Mouse (Mus musculus) bone marrow, adult 2 months (tissue): ENCODE measurements at regions not wholly inside any gene's neighbourhood (a gene's known extent, or its start where the extent isn't known, plus 50 kb on each side); places are given as distances from the start of the nearest gene placed in this dataset.

ENCODE experiments used
- H3K27ac ChIP-seq: fragments of 200-500 bp; 2 replicates; pipeline ENCODE4 v1.5.1; 2012; ENCODE audit warnings: low read depth, mild to moderate bottlenecking, control low read depth, inconsistent platforms, low read length; ENCODE audit not compliant: control insufficient read depth, poor library complexity, insufficient read depth
- H3K4me1 ChIP-seq: fragments of 200-500 bp; 2 replicates; pipeline ENCODE4 v1.6.1; 2011; ENCODE audit warnings: low read length; ENCODE audit not compliant: control insufficient read depth, insufficient read depth
- H3K4me3 ChIP-seq: fragments of 200-500 bp; replicated peaks from 2 replicates; pipeline ENCODE3; 2011; ENCODE audit warnings: mild to moderate bottlenecking, low read depth, low read length, control low read depth; ENCODE audit not compliant: control insufficient read depth
- CTCF ChIP-seq: fragments of 200-500 bp; IDR thresholded peaks from 2 replicates; pipeline ENCODE4 v1.5.1; 2011; ENCODE audit warnings: low read length, control low read depth; ENCODE audit not compliant: control insufficient read depth, insufficient read depth
- POLR2A ChIP-seq: fragments of 200-500 bp; IDR thresholded peaks from 2 replicates; pipeline ENCODE4 v1.6.1; 2011; ENCODE audit warnings: low read depth, mild to moderate bottlenecking, control low read depth, low read length, borderline replicate concordance; ENCODE audit not compliant: control insufficient read depth
- WGBS: fragments of 180-500 bp; shearing (Covaris S2); methylation state at CpG from one replicate; pipeline ENCODE4 v1.1.7; 2018; 5-methylcytosine and 5-hydroxymethylcytosine counted together

DNA sequence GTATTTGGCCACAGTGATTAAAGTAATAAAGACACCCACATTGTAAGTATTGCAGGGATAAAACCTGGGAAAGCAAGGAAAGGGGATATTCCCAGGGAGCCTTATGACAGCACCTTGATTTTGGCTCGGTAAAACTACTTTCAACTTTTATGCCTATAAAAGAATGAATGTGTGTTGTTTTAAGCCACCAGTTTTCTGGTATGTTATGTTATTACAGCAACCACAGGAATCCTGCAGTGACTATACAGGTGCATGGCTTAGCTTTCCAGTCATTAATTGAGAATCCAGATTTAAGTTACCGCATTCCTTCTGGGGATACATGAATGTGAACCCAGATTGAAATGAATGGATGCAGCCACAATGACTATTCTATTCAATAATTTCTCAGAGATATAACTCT lies 537.2 kb upstream of the Sel1l start:
- Histone ChIP-seq H3K27ac (no peak overlapping the region), H3K4me1 (no peaks in the 10 kb centered on the region), H3K4me3 (no peak overlapping the region)
- 84% methylated on average over 2 of the region's 2 CpGs for WGBS
- TF ChIP-seq CTCF: no peak
- TF ChIP-seq POLR2A: no peak

DNA sequence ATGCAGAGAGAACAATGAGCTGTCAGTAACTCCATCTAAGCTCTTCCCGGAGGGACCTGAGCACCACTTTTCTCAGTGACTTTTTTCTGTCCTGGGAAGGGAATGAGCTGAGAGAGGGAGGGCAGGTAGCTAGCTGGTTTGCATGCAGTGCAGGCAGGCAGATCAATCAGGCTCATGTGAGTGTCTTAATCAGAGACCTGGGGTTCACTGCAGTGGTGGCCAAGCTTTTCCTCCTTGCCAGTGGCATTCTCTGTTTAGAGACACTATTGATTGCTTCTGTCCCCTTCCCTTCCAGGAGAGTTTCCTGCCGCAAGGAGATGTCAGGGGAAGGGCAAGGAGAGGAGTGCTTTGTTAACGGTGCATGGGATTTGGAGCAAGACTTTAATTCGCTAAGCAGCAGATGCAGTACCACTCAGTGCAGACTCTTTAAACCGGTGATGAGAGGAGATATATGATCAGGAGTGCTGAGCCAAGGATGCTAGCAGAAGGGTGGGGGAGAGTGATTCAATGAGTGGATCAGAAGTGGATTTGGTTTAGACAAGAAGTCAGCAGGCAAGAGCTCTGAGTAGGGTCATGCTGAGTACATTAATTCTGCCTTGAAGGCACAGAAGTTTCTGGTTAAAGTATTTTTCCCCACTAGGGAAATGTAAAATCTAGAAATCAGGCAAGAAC lies 535.4 kb upstream of the Sel1l start:
- 39% methylated on average over 5 of the region's 5 CpGs for WGBS
- H3K4me1 ChIP-seq: no peaks in the 10 kb centered on the region
- no peak overlapping the region for H3K27ac ChIP-seq
- H3K4me3 ChIP-seq: no peak overlapping the region
- no peak for TF ChIP-seq CTCF
- TF ChIP-seq POLR2A: no peak

DNA sequence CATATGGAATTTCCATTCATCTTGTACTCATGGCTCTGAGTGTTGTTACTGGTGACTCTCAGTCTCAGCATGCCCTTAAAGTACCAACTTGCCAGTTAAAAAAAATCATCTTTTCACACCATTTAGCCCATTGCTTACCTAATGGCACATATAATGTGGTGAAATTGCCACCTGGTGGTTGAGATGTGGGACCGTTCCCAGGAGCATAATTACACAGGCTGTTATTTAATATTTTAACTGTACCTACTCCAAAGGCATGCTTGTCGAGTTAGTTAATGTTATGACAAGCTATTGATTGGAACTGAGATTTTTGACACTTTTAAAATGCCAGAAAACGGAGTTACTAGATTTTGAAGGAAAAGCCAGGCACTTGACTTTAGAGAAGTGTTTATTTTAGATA lies 530.2 kb upstream of the Sel1l start:
- Histone ChIP-seq H3K4me1 (no peaks in the 10 kb centered on the region), H3K27ac (no peak overlapping the region), H3K4me3 (no peak overlapping the region)
- 60% methylated on average over 3 of the region's 3 CpGs for WGBS
- TF ChIP-seq CTCF (no peak), POLR2A (no peak)

DNA sequence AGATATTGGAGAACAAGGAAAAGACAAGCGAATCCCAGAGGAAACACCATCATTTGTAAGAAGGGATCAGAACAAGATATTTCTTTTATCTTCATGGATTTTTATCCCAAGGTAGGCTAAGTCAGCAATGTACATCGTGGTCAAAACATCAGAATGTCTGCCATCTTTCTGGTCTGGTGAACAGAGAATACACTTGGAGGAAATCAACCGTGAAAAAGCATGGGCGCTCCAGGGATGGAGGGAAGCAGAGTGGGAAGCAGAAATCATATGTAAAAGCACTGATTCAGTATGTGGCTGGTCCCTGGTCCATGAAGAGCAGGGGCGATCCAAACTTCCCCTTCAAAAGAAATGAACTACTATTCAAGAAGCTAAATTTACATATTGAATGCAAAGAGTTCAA lies 517.0 kb upstream of the Sel1l start:
- no peaks in the 10 kb centered on the region for H3K4me1 ChIP-seq
- WGBS: 81% methylated on average over 5 of the region's 5 CpGs
- TF ChIP-seq POLR2A: no peak
- no peak for TF ChIP-seq CTCF
- no peak overlapping the region for H3K4me3 ChIP-seq
- no peak overlapping the region for H3K27ac ChIP-seq

DNA sequence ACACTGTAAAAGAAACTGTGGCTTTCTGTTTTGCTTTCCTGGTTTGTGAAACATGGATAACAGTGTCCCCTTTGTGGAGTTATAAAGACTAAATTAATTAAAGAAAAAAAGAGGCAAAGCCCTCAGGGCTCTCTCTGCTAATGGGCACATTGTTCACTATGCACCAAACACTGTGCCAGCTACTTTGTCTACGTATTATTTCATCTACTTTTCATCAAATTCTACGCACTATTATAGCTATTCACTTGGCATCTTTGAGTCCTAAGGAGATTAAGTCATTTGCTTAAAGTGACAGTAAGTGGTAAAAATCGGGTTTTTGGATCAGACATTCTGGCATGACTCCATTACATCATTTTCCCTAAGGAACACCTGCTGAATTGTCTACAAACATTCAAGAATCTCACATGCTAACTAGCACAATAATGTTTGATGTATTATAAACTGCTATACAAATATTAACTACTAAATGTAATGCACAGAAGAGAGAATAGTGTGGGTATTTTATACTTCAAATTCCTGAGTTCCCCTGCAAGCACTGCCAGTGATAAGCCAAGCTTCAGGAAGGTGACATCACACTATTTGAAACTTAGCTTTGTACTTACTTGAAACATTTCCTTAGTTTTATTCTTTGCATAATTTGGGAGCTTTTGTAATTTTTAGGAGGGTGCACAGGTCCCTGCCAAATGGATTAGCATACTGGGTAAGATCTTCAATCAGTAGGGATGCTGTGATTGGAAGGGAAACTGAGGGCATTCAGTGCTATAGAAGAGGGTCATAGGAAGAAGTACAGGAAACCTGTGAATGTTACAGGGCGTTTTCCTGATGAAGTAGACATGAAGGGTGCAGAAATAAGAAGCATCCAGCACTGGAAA lies 504.7 kb upstream of the Sel1l start:
- H3K27ac ChIP-seq: no peak overlapping the region
- TF ChIP-seq CTCF (no peak), POLR2A (no peak)
- 57% methylated on average over 4 of the region's 4 CpGs for WGBS
- no peak overlapping the region for H3K4me3 ChIP-seq
- no peaks in the 10 kb centered on the region for H3K4me1 ChIP-seq

DNA sequence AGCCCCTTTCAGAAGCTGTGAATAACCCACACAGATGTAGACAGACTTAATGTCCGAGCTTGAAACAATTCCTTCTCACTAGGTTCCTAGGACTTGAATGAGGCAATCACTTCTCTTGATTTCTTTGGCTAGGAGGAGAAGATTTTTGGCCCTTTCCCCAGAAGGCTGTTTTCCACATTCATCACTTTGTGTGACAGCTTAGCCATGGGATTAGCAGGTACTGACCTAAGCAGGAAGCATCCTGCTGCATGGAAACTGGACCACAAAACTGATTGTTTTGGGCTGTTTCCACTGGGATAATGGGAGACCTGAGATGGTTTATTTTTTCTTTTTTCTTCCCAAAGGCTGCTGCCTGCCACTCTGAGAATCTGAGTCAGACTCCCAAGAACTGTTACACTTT lies 469.3 kb upstream of the Sel1l start:
- no peak overlapping the region for H3K4me3 ChIP-seq
- 70% methylated on average over 1 of the region's 1 CpGs for WGBS

DNA sequence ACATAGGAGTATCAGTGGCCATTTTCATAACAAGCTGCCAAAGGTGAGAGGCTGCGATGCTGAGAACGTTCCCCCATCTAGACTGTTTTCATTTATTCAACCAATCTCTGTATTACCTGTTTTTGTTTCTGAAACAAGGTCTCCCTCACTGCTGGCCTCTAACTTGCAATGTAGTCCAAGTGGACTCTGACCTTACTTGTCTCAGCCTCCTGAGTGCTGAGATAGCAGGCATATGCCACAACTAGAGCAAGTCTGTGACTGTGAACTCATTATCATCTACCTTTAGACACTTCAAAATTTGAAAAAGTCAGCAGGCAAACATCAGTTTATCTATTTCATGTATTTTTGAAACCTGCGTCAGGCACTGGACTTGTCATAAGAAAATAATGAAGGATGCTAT lies 468.7 kb upstream of the Sel1l start:
- no peak overlapping the region for H3K4me3 ChIP-seq
- no peak for TF ChIP-seq CTCF
- TF ChIP-seq POLR2A: no peak
- H3K27ac ChIP-seq: no peak overlapping the region
- 82% methylated on average over 3 of the region's 3 CpGs for WGBS
- H3K4me1 ChIP-seq: no peaks in the 10 kb centered on the region

More for the DNA sequence above, 469.3 kb upstream of the Sel1l start:
- TF ChIP-seq CTCF (no peak), POLR2A (no peak)
- H3K27ac ChIP-seq: no peak overlapping the region
- H3K4me1 ChIP-seq: no peaks in the 10 kb centered on the region

DNA sequence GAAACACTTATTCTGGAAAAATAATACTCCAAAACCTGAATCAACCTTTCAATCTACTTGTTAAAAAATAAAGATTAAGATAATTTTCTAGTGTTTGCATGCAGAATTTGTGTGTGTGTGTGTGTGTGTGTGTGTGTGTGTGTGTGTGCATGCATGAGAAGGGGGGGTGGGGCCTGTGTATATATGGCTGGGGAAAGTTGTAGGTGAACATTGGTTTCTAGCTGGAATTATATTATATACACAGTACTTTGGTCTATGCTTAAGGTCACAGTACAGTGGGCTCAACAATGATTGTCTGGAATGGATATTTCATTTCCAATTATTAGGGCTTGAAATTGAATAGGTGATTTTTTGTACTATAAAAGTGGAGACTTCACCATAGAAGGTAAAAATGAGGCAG lies 467.3 kb upstream of the Sel1l start:
- no peak overlapping the region for H3K27ac ChIP-seq
- H3K4me1 ChIP-seq: no peaks in the 10 kb centered on the region
- TF ChIP-seq POLR2A: no peak
- no peak for TF ChIP-seq CTCF
- H3K4me3 ChIP-seq: no peak overlapping the region
